Mouse (Mus musculus): ENCODE results near the gene Gm17018.

The Gm17018 gene

DNA sequence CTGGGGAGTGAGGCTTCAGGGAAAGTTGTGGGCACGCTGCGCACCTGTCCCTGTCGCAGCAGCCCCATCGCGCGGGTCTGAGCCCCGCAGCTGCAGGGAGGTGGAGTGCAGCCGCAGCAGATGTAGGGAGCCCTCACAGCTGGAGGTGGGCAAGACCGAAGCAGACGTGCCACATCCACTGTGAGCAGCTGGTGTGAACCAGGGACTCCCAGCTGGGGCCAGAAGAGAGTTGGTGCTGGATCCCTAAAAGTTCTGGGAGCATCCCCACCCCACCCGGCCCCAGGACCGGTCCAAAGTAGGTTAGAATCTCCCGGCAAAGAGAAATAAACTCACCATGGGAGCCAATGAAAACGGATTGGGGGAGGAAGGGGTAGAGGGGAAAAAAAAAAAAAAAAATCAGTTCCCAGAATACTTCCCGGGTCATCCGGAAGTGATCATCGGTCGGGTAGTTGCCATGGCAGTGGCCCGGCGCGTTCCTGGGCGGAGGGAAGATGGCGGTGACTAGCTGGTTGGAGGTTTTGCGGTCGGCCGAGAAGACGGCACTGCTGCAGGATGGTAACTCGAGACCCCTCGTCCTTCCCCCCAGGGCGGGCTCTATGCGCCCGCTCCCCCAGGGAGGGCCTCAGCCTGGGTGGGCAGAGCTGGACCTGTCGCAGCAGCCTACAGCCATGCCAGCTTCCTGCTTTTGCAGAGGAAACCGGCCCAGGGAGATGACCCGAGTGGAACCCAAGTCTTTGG, at the start of gene Gm17018, which contains the start of gene Poll:
TSS of gene Gm17018 (plus strand) at position 463 of the 738 bp plus-strand sequence.
TSS of gene Poll (minus strand) at position 379 of the 738 bp plus-strand sequence.
- in situ Hi-C loops (cut with MseI, MboI) = no loop called here

- in situ Hi-C loops (cut with MseI, MboI) = no loop called here
Observed at GRCm38 (mm10) chr19:45510680-45511079, 49.7 kb upstream of the Gm17018 start.

- in situ Hi-C loops (cut with MseI, MboI) = no loop called here
Observed at GRCm38 (mm10) chr19:45511406-45511805, 49.0 kb upstream of the Gm17018 start.

GRCm38 (mm10) chr19:45515341-45515740, 45.1 kb upstream of the Gm17018 start:
- in situ Hi-C loops (cut with MseI, MboI) = no loop called here

- in situ Hi-C loops (cut with MseI, MboI) = no loop called here
Observed at GRCm38 (mm10) chr19:45516264-45516663, 44.2 kb upstream of the Gm17018 start.

DNA sequence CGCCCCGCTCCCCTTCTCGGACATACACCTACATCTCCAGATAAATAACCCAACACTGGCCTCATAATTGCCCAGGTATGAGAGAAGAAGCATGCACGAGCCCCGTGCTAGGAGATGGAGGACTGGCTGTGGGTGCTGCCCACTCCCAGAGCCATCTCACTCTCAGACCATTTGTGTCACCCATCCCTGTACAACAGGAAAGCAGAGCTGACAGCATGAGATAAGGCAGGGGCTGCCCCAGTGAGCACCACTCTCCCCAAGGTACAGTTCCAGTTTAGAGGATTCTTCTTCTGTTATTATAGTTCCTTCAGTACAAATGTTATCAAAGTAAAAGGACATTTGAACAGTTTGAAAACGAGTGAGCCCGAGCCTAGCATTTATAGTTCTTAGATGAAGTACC, 33.0 kb upstream of the Gm17018 start:
- in situ Hi-C loops (cut with MseI, MboI) = no loop called here

DNA sequence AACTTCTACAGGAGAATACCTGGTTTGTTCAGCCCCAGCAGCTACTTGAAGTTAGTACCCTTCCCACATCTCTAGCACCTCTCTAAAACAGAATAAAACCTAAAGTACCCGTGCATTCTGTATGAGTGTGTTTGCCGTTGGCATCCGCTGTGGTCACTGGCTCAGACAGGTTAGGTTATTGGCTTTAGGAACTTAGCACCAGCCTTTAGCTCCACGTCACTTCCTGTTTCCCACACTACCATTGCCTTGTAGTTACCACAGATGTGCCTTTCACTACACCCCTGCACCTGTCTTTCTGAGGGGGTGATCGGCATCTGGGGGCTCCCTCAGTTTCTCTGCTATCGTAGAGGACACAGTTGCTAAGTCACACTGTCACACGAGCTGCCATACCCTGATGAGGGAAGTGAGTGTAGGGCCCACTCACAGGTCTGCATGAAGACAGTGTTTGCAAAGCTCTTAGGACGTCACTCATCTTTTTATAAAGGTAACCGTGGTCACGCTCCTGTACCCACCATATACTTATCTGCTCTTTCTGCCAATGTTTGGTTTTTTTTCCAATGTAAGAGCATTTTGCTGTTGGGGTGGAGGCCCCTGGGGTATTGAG, 32.4 kb upstream of the Gm17018 start:
- in situ Hi-C loops (cut with MseI, MboI) = no loop called here

DNA sequence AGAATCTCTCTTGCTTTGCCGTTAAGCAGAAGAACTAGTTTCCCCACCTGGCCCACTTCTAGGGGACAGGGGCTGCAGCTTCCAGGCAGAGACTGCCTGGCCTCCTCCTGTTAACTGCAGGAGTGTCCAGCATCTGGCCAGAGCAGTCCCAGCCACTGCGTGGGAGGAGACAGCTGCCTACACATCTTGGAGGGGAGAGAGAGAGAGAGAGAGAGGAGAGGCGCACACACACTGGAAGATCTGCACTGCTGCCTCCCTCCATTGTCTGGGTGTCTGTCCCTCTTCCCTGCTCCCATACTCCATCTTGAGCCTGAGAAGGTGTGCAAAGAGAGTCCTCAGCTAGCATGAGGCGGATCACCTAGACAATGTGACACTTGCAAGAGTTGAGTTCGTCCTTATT, 31.1 kb upstream of the Gm17018 start:
- in situ Hi-C loops (cut with MseI, MboI) = no loop called here

DNA sequence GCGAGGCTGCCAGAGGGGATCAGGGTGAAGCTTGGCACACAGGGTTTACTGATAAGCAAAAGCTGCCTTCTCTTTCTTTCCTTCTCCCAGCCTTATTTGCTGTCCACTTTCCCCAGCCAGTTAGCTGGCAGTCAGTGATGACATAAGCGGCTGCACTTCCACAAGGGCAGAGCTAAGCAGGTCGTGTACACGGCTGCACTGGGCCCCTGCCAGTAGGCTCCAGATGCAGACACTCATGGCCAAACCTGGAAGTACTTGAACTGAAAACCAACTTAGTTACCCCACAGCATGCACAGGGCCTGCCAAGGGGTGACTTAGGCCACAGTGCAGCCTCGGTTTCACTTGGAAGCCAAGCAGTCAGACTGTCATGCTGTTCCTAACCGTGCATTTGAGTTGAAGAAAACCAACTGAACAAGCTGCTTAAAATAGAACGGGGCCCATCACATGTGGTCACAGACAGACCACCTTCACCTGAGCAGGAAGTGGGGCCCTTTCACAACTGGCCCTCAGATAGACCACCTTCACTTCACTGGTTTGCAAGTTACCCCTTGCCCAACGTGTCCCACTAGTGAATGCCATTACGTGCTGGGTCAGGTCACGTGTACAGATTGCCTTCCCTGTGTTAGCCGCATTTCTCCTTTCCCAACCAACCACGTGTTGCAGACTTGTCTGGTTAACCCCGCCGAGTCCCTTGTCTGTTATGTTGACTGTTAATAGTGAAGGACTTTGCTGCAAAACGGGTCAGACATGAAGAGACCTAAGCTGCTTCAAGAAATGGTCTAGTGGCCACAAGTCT, 30.0 kb upstream of the Gm17018 start:
- in situ Hi-C loops (cut with MseI, MboI) = no loop called here

DNA sequence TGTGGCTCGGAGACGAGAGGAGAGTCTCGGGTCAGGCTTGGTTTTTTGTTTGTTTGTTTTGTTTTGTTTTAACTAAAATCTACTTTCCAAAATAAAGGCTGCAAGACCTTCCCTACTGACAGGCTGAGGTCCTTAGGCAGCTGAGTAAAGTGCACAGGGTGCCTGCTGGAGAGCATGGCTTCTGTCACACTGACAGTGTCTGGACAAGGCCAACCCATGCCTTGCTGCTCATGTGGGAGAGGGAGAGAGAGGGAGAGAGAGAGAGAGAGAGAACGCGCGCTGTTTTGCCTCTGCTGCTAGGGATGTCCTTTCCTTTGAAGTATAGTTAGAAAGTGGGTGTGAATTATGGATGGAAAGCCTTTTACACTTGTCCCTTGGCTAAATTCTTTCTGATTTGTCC, 28.9 kb upstream of the Gm17018 start:
- in situ Hi-C loops (cut with MseI, MboI) = no loop called here

DNA sequence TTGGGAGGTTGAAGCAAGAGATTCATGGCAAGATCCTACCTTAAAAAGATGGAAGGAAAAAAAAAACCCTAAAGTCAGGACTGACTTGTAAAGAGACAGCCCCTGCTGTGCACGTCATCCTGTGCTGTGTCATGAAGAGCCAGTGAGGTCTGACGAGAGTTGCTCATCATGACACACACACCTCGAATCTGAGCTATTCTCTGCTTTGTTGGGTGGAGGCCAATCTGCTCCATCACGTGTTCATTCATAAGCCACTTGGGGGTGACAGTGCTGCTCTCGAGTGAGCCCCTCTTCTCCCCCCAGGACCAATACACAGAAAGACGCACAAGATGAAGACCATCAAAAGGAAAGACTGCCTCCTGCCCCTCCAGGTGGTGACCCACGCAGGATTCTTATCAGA, 26.8 kb upstream of the Gm17018 start:
- in situ Hi-C loops (cut with MseI, MboI) = no loop called here

DNA sequence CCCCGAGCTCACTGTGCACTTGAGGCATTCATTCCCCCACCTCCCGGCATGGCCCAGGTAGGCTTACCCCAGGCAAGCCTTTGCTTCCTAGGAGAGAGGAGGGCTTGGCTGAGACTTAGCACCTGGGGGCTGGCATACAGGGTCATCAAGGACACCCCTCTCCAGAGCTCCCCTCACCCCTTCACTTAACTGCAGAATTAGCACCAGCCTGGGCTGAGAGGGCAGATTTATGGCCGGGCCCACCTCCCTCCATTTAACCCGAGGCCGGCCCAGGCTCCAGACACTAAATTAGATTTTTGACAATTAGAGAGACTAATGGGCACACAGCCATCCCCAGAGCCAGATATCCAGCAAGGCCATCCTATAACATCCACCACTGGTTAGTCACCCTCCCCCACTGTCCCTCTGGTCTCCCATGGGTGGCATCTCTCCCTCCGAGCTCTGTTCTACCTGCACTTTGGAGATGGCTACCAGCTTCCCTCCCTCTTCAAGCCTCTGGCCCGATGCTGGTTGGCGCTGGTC, 25.1 kb upstream of the Gm17018 start:
- in situ Hi-C loops (cut with MseI, MboI) = no loop called here

- in situ Hi-C loops (cut with MseI, MboI) = no loop called here
Observed at GRCm38 (mm10) chr19:45535929-45536328, 24.5 kb upstream of the Gm17018 start.

- in situ Hi-C loops (cut with MseI, MboI) = no loop called here
Observed at GRCm38 (mm10) chr19:45537505-45537904, 22.9 kb upstream of the Gm17018 start.

- in situ Hi-C loops (cut with MseI, MboI) = loop anchor here in 1 of 2 experiments (10.0 kb wide), 1 partner anchor 316 kb away; no protein-coding TSS in a partner anchor
Observed at GRCm38 (mm10) chr19:45540657-45541408, 19.6 kb upstream of the Gm17018 start.

DNA sequence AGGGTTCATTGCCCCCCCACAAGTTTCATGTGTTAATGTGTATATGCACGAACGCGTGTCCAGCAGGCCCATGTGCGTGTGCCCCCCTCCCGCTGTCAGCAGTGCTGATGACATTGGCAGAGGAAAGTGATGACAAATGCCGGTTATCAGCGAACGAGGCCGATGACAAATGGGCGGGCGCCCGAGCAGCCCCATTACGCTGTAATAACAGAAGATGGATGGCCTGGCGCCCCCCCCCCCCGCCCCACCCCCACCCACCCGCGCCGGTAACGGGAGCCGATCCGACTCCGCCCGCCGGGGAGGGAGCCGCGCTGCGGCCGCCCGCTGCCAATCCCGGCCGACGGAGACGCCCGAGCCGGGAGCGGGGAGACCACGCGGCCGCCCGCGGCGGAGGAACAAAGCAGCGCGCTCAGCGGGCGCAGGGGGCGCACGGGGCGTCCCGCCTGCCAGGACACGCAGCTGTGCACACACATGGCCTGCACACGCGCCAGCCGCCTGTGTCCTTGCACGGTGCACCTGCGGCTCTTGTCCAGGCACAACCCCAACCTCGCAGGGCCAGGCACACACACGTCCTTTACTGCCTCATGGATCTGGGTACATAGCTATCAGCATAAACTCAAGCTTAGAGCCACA, 18.9 kb upstream of the Gm17018 start:
- in situ Hi-C loops (cut with MseI, MboI) = loop anchor here in 1 of 2 experiments (10.0 kb wide), 1 partner anchor 317 kb away; no protein-coding TSS in a partner anchor

- in situ Hi-C loops (cut with MseI, MboI) = loop anchor here in 1 of 2 experiments (10.0 kb wide), 1 partner anchor 317 kb away; no protein-coding TSS in a partner anchor
Observed at GRCm38 (mm10) chr19:45542061-45542460, 18.4 kb upstream of the Gm17018 start.

- in situ Hi-C loops (cut with MseI, MboI) = loop anchor here in 1 of 2 experiments (10.0 kb wide), 1 partner anchor 320 kb away; no protein-coding TSS in a partner anchor
Observed at GRCm38 (mm10) chr19:45544152-45544924, 16.1 kb upstream of the Gm17018 start.

DNA sequence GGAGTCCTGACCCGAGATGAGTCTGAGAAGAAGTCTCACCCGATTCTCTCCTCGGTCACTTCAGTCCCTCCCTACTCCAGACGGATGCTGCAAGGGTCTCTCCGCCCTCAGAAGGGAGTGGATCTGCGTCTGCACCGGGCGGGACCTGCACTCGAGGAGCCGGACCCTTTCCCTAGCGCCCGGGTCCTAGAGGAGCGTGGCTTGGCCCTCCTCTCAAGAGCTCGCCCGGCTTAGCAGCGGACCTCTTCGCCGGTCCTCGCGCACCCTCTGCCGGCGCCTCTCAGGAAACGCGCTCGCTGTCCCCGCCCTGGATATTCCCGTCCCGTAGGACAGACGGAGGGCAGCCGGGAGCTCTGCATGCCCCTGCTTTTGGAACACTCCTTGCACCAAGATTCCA, 15.5 kb upstream of the Gm17018 start:
- in situ Hi-C loops (cut with MseI, MboI) = loop anchor here (5.0 to 10.0 kb wide), 2 partner anchors 233 to 320 kb away; no protein-coding TSS in a partner anchor

DNA sequence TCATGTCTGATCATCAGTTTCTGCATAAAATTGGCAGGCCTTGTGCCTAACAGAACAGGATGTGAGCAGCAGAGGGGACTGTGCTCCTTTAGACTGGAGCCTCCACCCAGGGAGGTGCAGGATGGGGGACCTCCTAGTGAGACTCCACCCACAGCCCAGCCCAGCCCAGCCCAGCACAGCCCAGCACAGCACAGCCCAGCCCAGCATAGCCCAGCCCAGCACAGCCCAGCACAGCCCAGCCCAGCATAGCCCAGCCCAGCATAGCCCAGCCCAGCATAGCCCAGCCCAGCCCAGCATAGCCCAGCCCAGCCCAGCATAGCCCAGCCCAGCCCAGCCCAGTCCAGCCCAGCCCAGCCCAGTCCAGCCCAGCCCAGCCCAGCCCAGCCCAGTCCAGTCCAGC, 12.2 kb upstream of the Gm17018 start:
- in situ Hi-C loops (cut with MseI, MboI) = loop anchor here (5.0 to 10.0 kb wide), 2 partner anchors 236 to 323 kb away; no protein-coding TSS in a partner anchor
